Mouse (Mus musculus) liver, embryonic 14.5 days (tissue): Measurements from ENCODE around the gene Gm39566.

Experiments used
- CTCF ChIP-seq: IDR thresholded peaks from 2 replicates; pipeline ENCODE4 v1.5.1; 2016; ENCODE audit warnings: antibody characterized with exemption, low read depth, control low read depth
- EP300 ChIP-seq: IDR thresholded peaks from 2 replicates; pipeline ENCODE4 v1.6.1; 2016; ENCODE audit warnings: antibody characterized with exemption, low read depth

GRCm38 (mm10) chr11:69853994-69854393 is 38.9 kb upstream of the Gm39566 start:
- no peak for TF ChIP-seq CTCF
- peak; percentile 97 for TF ChIP-seq EP300
